In genomic region chr10:38855186-38855585, GRCm38 (mm10) we compare ENCODE assay signal across 25 mouse cellular contexts. TPM values are rescaled to one million over a fixed set of nuclear protein-coding genes. Genes with fewer than 3 reads are reported as not detected.
DNase-seq lines count a peak whose midpoint lies in the region; ATAC-seq and TF ChIP-seq lines count a peak whose summit lies in the region.
"Had no signal": no experiment of that assay in that cellular context is flagged by ENCODE, and none has a peak within 500 bp of the region (broad histone marks: within the 10 kb centered on the region; RNA-seq: fewer than 3 reads in every experiment).

No protein-coding gene starts in this region.

- H3K9ac ChIP-seq in kidney, embryonic 15.5 days = no peak overlapping the region
- no peak overlapping the region for H3K9ac ChIP-seq in lung, embryonic 16.5 days (ENCODE audit: low read length)
- H3K9ac ChIP-seq: intestine, embryonic 15.5 days; liver, embryonic 14.5 days had no signal

- ATAC-seq in kidney, embryonic 15.5 days (replicated peaks; ENCODE audit: low FRiP score) = no peak
- 0 out of 2 replicates have a peak, but pooled peaks have one; percentile 23 for ATAC-seq in lung, embryonic 16.5 days (ENCODE audit: low read depth)
- no peak for ATAC-seq in megakaryocyte, adult 5-6 weeks (ENCODE audit: poor library complexity, severe bottlenecking)
- ATAC-seq: intestine, embryonic 15.5 days had no signal

- no peaks in the 10 kb centered on the region for H3K36me3 ChIP-seq in kidney, adult 2 months (ENCODE audit: control insufficient read depth, insufficient read depth, low read length)
- H3K36me3 ChIP-seq in kidney, embryonic 15.5 days = no peaks in the 10 kb centered on the region
- H3K36me3 ChIP-seq in lung, embryonic 16.5 days (ENCODE audit: control insufficient read depth, insufficient read depth, low read length) = no peaks in the 10 kb centered on the region
- H3K36me3 ChIP-seq: heart, embryonic 10.5 days; intestine, embryonic 15.5 days had no signal

- WGBS in kidney, adult 2 months = 42% methylated on average over 2 of the region's 2 CpGs
- 57% methylated on average over 2 of the region's 2 CpGs for WGBS in kidney, embryonic 15.5 days
- WGBS in lung, embryonic 16.5 days = 53% methylated on average over 2 of the region's 2 CpGs

- no peaks in the 10 kb centered on the region for H3K9me3 ChIP-seq in kidney, embryonic 15.5 days (replicated peaks)
- H3K9me3 ChIP-seq in lung, embryonic 16.5 days (ENCODE audit: control insufficient read depth, low read length) = no peaks in the 10 kb centered on the region
- H3K9me3 ChIP-seq: heart, embryonic 10.5 days; intestine, embryonic 15.5 days had no signal

- TF ChIP-seq CTCF in kidney, adult 2 months (conservative IDR thresholded peaks at IDR 0.05; ENCODE audit: insufficient read depth, insufficient read length, low read depth, low read length) = no peak

- H3K27ac ChIP-seq in kidney, adult 2 months (ENCODE audit: insufficient read depth, low read depth, low read length) = no peak overlapping the region
- no peak overlapping the region for H3K27ac ChIP-seq in kidney, embryonic 15.5 days
- H3K27ac ChIP-seq in lung, embryonic 16.5 days (ENCODE audit: low read length) = no peak overlapping the region
- H3K27ac ChIP-seq: heart, embryonic 10.5 days; intestine, embryonic 15.5 days; liver, embryonic 14.5 days; stomach, postnatal 0 days had no signal

- no peaks in the 10 kb centered on the region for H3K27me3 ChIP-seq in kidney, adult 2 months (replicated peaks; ENCODE audit: control insufficient read depth, insufficient read depth, low read length)
- no peaks in the 10 kb centered on the region for H3K27me3 ChIP-seq in kidney, embryonic 15.5 days
- H3K27me3 ChIP-seq in lung, embryonic 16.5 days (ENCODE audit: control insufficient read depth, insufficient read depth, low read depth, low read length) = no peaks in the 10 kb centered on the region
- H3K27me3 ChIP-seq: intestine, embryonic 15.5 days had no signal

- no peak overlapping the region for H3K4me2 ChIP-seq in kidney, embryonic 15.5 days
- no peak overlapping the region for H3K4me2 ChIP-seq in lung, embryonic 16.5 days (ENCODE audit: low read depth, low read length)
- H3K4me2 ChIP-seq: intestine, embryonic 15.5 days had no signal

- no peaks in the 10 kb centered on the region for H3K4me1 ChIP-seq in kidney, adult 2 months (ENCODE audit: control insufficient read depth, insufficient read depth, low read length)
- H3K4me1 ChIP-seq in kidney, embryonic 15.5 days = no peaks in the 10 kb centered on the region
- no peaks in the 10 kb centered on the region for H3K4me1 ChIP-seq in lung, embryonic 16.5 days (replicated peaks; ENCODE audit: control insufficient read depth, insufficient read depth, low read length)
- H3K4me1 ChIP-seq: heart, embryonic 10.5 days; intestine, embryonic 15.5 days had no signal

- DNase-seq in cerebellum, postnatal 10 days = peak; percentile 10 to 11
- no peak for DNase-seq in cerebellum, adult 11 months
- peak; percentile 8 for DNase-seq in kidney, adult 2 months
- DNase-seq in lung, postnatal 4 days = no peak
- DNase-seq in urinary bladder, postnatal 36 days (ENCODE audit: low spot score in 2 of 2) = no peak
- DNase-seq: adrenal gland, postnatal 10 days; cerebellum, adult 18-20 months; gastrocnemius, postnatal 36 days; heart, postnatal 10 days; lung, postnatal 14 days; thymus, postnatal 14 days had no signal

- no peak for TF ChIP-seq POLR2A in kidney, adult 2 months (IDR thresholded peaks at IDR 0.05; ENCODE audit: low read depth, low read length)

- no peak overlapping the region for H3K4me3 ChIP-seq in kidney, adult 2 months (ENCODE audit: insufficient read depth, low read depth, low read length)
- H3K4me3 ChIP-seq in kidney, embryonic 15.5 days (replicated peaks) = no peak overlapping the region
- H3K4me3 ChIP-seq in lung, embryonic 16.5 days (ENCODE audit: low read length) = no peak overlapping the region
- H3K4me3 ChIP-seq: heart, embryonic 10.5 days; intestine, embryonic 15.5 days had no signal

RNA-seq across cellular contexts. Expression of gene Rfpl4b, which starts 33.6 kb away (rescaled TPM):
- polyA plus RNA-seq in kidney, adult 2 months (2012; rRNA removed) = not detected in 2 replicates
- not detected in 2 replicates for polyA plus RNA-seq in kidney, embryonic 15.5 days (2015; fragmentation: Nextera tagmentation; extraction: Ambion mirVana)
- polyA plus RNA-seq in lung, embryonic 16.5 days (2015; fragmentation: Nextera tagmentation; extraction: Ambion mirVana) = not detected in 2 replicates
- total RNA-seq in megakaryocyte, adult 5-6 weeks (2015) = not detected in 2 replicates
- total RNA-seq in megakaryocyte, adult 5-6 weeks (2017) = not detected in 2 replicates
- total RNA-seq: adrenal gland, postnatal 10 days; gastrocnemius, postnatal 36 days; heart, postnatal 10 days; layer of hippocampus, adult 18-20 months; MEL; monocyte, adult 5-6 weeks had no signal
- polyA plus RNA-seq: embryonic facial prominence, embryonic 11.5 days; forebrain, embryonic 11.5 days; heart, embryonic 10.5 days; intestine, embryonic 15.5 days; limb, embryonic 11.5 days; liver, embryonic 14.5 days; neural tube, embryonic 14.5 days; stomach, postnatal 0 days had no signal

Comparison
In these comparisons a context has a peak if more than half of its experiments do, and no peak if none do; other contexts are left out.
1. DNase-seq: peak in cerebellum, postnatal 10 days (2 of 2) and kidney, adult 2 months (single experiment); none in cerebellum, adult 11 months (single experiment), lung, postnatal 4 days (0 of 2) and urinary bladder, postnatal 36 days (0 of 2).